Mouse (Mus musculus): Measurements from ENCODE around the gene Itm2c. TPM values are rescaled to one million over a fixed set of nuclear protein-coding genes. Genes with fewer than 3 reads are reported as not detected.

Itm2c gene
- total RNA-seq (2021) = 10 to 100 TPM; 59.7 to 68.9 TPM
- long read RNA-seq, experiment 1, transcript Itm2c-201 (6 exons, 2,230 nt) = major isoform, 131 of 147 reads
- long read RNA-seq, experiment 1, partial matches to known transcripts = 13 of 147 reads
- long read RNA-seq, experiment 1, other reads (novel, unspliced or antisense) = 2 of 147 reads
- long read RNA-seq, experiment 2, transcript Itm2c-201 (6 exons, 2,230 nt) = major isoform, 120 of 135 reads
- long read RNA-seq, experiment 2, partial matches to known transcripts = 13 of 135 reads
- long read RNA-seq, experiment 2, other reads (novel, unspliced or antisense) = 1 of 135 reads

DNA sequence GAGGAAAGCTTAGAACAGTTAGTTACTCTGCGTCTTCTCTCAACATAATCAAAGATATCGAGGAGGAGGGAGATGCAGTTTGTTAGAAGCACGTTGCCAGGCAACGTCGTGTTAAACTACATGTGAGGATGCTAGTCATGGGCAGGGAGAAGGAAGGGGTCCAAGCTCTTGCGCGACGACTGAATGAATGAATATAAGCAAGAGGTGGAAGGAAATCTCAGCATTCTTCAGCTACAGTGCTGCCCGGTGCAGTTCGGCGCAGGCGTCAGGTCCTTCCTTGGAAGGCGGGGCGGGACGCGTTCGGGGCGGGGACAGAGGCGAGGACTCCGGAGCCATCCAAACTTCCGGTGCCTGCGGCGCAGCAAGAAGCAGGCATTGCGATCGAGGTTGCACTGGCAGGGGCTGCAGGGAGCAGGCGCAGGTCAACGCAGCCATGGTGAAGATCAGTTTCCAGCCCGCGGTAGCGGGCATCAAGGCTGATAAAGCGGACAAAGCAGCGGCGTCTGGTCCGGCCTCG is at the start of gene Itm2c:
TSS of gene Itm2c (plus strand) at position 51 of the 517 bp plus-strand sequence.
- peak; percentile 86 for DNase-seq

GRCm38 (mm10) chr1:85844981-85845380 is 49.1 kb upstream of the Itm2c start:
- DNase-seq = no peak

DNA sequence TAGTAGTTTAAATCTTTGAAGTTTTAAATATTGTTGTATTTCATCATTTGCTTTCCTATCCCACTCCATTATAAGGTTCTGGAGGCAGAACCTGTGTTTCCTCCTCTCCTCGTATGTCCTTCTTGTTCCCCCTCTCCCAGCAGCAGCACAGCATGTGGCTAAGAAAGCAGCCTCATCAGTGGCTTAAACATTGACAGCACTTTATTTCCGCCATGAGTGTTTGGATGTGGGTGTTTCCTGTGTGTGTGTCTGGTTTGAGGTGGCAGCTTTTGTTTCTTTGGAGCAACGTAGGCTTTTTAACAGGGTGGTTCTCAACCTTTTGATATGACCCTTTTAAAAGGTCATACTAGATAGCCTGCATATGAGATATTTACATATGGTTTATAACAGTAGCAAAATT is 48.6 kb upstream of the Itm2c start:
- no peak for DNase-seq

GRCm38 (mm10) chr1:85849016-85849415 is 45.1 kb upstream of the Itm2c start:
- DNase-seq = no peak

- DNase-seq = no peak
Observed at GRCm38 (mm10) chr1:85850851-85851250, 43.2 kb upstream of the Itm2c start.

- peak; percentile 49 for DNase-seq
Observed at GRCm38 (mm10) chr1:85852996-85853689, 40.9 kb upstream of the Itm2c start.

- no peak for DNase-seq
Observed at GRCm38 (mm10) chr1:85853865-85854264, 40.2 kb upstream of the Itm2c start.

DNA sequence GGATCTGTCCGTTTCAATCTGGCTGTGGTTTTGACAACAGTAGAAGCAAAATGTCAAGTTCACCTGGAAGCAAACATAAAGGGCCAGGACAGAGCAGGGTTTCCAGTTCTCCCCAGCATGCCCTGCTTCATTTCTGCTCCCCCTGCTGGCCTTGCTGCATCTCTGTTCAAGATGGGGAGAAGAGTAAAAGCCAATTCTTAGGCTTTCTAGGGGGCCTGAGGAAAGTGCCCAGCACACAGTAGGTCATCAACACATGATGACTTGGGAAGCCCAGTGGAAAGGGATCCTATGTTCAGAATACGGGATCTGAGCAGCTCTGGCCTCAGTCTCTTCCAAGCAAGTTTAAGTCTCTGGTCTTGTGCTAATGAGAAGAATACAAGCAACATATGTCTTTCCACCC is 39.6 kb upstream of the Itm2c start:
- no peak for DNase-seq

- no peak for DNase-seq
Observed at GRCm38 (mm10) chr1:85856266-85856665, 37.8 kb upstream of the Itm2c start.

DNA sequence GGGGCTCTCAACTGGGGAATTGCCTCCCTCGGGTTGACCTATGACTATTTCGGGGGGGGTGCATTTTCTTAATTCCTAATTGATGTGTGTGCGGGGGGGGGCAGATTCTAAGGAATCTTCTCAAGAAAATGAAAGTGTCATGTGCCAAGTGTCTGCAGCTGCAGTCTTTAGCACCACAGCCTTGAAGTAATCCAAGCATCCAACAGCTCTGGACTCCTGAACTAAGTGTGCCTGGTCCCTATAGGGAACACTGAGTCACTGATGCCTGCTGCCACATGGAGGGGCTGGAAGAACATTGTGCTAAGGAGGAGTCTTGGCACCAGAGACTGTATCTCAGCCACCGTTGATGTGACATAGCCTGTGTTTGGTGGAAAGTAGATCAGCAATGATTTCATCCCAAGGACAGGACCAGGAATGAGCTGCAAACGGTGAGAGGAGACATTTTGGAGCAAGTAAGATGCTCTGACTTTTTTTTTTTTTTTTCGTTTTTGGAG is 36.8 kb upstream of the Itm2c start:
- no peak for DNase-seq

GRCm38 (mm10) chr1:85864383-85864782 is 29.7 kb upstream of the Itm2c start:
- DNase-seq = peak; percentile 40

GRCm38 (mm10) chr1:85870001-85870400 is 24.1 kb upstream of the Itm2c start:
- no peak for DNase-seq

DNA sequence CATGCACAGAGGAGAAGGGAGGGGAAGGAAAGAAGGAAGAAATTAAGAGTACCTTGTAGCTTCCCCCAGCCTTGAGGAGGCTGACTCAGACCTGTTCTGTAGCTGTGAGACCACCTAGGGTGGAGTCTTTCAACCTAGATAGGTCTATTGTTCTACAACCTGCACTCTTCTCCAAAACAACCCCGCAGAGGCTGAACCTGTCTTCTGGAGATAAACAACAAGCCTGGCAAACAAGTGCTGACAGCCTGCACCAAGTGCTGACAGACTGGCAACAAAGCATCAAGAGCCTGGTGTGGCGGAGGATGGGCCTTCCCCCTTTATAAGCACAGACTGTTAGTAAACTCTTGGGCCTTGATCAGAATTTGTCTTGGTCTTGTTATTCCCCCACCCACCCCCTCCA is 23.5 kb upstream of the Itm2c start:
- DNase-seq = no peak

- no peak for DNase-seq
Observed at GRCm38 (mm10) chr1:85882003-85882402, 12.1 kb upstream of the Itm2c start.

DNA sequence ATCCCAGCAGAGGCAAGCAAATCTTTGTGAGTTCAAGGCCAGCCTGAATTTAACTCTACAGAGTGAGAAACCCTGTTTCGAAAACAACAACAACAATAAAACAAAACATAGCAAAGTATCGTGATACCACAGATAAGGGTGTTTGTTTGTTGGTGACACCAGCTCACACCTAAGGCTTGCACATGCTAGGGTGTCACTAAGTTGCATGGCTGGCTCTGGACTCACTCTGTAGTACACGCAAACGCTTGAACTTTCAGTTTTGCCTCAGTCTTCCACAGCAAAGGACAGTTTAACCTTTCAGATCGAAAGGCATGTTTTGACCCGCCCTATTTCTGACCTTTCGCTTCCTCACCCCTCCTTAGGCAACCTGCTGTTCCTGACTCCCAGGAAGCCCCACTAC is 6.9 kb upstream of the Itm2c start:
- DNase-seq = no peak

- DNase-seq = peak; percentile 40
Observed at GRCm38 (mm10) chr1:85894748-85895360, 773 bp downstream of the Itm2c start.

DNA sequence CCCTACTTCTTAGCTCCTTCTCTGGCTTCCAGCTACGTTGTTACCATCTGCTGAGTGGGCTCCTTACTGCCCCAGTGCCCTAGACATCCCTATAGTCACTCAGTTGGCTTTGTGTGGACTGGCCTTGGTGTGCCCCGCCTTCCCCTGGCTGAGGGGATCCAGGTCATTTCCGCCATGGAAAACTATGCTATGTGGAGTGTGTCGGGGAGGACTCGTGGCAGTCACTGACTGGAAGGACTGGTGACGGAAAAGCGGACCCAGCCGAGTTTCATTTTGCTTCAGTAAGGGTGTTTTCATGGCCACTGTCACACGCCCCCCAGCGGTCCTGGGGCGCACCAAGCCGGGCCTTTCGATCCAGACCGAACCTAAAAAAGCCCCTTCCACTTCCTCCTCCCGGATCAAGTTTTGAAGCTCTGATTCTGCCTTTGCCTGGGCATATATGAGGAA is 1.3 kb downstream of the Itm2c start:
- DNase-seq = peak; percentile 36

- no peak for DNase-seq
Observed at GRCm38 (mm10) chr1:85896110-85896509, 2.0 kb downstream of the Itm2c start.

DNA sequence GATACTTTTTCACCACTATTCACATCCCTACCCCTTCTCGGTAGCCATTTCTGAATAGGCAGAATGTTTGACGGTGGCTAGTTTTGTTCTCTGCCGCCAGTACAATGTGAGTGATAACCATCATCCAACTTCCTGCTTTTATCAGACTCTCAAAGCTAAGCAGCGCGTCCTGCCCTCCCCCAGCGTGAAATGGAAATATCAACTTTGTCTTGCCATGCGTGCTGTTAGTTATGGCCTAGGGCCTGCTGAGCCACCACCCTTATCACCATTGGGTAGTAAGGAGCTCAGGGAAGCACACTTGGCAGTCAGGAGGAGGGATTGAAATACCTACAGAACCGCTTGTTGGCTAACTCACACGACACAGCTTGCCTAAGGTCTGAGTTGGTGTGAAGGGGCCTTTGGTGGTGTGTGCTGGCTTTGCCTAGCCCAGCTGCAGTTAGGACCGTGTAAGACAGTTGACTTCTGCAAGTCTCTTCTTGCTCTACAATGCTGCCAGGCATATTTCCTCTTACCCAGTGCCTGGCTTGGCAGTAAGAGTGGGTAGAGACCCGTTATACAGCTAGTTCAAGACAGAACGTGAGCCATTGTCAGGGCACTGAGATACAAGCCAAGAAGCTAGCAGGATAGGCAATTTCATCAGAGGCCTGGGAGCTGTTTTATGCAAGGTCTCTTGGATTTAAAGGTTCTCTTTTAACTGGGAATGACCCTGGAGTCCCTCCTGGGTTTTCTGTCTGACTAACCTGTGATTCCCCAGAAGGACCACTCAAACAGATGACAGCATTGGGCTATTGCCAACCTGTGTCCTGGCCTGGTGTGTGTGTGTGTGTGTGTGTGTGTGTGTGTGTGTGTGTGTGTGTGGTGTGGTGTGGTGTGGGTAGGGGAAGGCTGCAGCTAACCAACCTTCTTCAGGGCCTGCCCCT is 3.0 kb downstream of the Itm2c start:
- no peak for DNase-seq

DNA sequence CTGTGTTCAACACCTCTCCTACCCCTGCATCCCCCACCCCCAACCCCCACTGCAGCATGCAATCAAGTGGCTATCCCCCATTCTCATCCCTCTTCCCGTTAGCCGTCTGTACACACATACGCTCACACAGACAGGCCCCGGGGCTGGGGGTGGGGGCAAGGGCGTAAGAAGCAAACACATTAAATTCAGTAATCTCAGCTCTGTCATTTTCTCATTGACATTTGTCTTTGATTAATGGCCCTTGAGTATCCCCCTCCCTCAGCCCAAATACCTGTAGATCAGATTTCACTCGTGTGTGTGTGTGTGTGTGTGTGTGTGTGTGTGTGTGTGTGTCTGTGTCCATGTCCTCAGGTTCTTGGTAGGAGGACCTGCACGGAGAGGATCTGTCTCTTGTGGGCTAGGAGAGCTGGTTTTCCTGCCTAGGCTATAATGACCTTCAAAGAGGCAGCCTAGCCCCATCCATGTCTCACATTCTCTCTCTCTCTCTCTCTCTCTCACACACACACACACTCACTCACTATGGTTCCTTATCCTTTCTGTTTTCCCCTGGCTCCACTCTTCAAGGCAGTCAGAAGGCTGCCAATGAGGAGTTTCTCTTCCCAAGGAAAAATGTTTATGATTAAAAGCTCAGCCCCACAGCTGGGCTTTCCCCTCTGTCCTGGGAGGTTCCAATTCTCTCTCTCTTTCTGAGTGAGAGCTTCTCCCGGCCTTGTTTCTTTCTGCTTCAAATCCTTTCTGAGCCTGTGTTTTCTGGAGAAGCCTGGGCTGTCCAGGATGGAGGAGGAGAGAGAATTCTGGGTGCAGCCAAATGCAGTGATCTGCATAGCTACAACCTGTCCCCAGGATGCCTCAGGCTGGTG is 4.0 kb downstream of the Itm2c start:
- no peak for DNase-seq

Measured in gastrocnemius, postnatal 10 days (tissue).